Mouse (Mus musculus): ENCODE results near the gene Pomgnt1.

Gene Pomgnt1

DNA sequence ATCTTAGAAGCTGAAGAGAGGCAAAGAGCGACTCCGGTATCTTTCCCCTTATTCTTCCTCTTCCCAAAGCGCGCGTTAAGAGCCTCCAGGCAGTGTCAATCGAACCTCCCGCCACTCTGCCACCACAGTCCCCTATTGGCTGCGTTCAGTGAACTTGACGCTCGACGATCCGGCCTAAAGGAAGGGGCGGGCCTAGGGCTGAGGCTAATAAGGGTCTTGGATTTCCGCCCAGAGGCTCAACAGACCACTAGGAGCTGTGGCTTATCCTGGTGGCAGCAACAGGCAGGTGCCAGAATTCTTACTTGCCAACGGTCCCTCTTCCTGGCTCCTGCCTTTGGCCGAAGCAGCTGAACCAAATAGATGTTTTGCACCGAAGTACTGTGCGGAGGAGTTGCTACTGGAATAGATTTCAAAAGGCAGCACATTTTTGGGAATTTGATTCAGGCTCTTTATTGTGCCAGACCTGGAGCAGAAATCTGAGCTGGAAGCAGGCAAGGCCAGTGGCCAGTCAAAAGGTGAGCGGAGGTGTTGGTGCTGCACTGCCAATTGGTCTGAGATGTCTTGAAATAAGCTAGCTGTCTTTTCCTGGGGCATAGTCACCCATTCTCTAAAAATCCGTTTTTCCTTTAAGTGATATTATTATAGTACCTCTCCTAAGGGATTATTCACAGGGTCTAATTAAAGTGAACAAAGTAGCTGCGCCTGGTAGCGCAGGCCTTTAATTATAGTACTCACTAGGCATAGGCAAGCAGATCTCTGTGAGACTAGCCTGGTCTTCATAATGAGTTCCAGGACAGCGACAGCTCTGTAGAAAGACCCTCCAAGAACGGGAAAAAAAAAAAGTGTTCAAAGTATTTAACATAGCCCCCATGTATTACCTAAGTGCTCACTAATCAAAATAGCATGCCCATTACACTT, at the start of gene Pomgnt1, which contains the start of gene Rad54l:
Gene Pomgnt1 (plus strand): TSS at position 239 of the 918 bp plus-strand sequence.
Gene Rad54l (minus strand): TSS at position 89 of the 918 bp plus-strand sequence.
- DNase-seq (ENCODE audit: low read depth, low spot score) = peak; percentile 77

GRCm38 (mm10) chr4:116074145-116074675, 49.4 kb upstream of the Pomgnt1 start:
- DNase-seq (ENCODE audit: low read depth, low spot score) = no peak

GRCm38 (mm10) chr4:116074861-116075620, 48.6 kb upstream of the Pomgnt1 start, which contains the start of the genes Uqcrh and Lrrc41:
Gene Uqcrh (minus strand): TSS chr4:116075071.
Gene Lrrc41 (plus strand): TSS chr4:116075269.
- peak; percentile 98 for DNase-seq (ENCODE audit: low read depth, low spot score)

GRCm38 (mm10) chr4:116075631-116076368, 47.8 kb upstream of the Pomgnt1 start:
- DNase-seq (ENCODE audit: low read depth, low spot score) = peak; percentile 53

GRCm38 (mm10) chr4:116076369-116077231, 47.0 kb upstream of the Pomgnt1 start:
- no peak for DNase-seq (ENCODE audit: low read depth, low spot score)

GRCm38 (mm10) chr4:116077240-116078095, 46.2 kb upstream of the Pomgnt1 start:
- no peak for DNase-seq (ENCODE audit: low read depth, low spot score)

DNA sequence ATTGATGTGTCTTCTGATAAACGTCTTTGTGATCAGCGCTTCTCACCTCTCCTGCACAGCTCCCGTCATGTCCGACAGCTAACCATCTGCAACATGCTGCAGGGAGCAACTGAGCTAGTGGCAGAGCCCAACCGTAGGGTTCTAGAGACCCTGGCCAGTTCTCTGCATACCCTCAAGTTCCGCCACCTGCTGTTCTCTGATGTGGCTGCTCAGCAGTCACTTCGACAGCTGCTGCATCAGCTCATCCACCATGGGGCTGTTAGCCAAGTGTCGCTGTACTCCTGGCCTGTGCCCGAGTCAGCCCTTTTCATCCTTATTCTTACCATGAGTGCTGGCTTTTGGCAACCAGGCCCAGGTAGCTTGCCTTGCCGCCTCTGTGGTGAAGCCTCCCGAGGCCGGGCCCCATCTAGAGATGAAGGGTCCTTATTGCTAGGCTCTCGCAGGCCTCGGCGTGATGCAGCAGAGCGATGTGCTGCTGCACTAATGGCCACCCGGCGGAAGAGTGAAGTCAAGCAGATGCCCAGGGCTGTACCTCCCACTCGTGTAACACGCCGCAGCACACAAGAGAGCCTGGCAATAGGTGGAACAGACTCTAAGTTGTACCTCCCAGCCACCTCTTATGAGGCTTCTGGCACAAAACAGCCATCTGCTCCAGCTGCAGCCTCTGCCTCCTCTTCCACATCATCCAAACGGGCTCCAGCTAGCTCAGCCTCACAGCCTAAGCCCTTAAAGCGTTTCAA, 35.0 kb upstream of the Pomgnt1 start:
- no peak for DNase-seq (ENCODE audit: low read depth, low spot score)

- no peak for DNase-seq (ENCODE audit: low read depth, low spot score)
These were observed 27.3 kb upstream of the Pomgnt1 start for GRCm38 (mm10) chr4:116096291-116096690.

DNA sequence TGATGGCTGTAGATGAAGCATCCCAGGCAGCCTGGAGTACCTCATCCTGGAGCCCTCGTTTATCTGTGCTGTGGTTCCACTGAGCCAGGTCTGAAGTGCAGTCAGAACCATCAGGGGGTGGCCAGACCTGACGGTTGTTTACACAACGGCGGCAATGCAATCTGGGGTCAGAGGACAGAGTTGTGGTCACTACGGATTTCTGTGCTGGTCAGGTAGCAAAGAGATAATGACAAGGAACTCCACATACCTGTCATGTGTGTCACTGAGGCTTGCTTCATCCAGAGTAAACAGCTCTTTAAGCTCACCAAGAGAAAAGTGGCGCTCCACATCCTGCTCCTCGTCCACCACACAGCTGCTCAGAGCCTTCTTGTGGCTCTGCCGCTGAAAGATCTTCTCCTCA, 26.4 kb upstream of the Pomgnt1 start:
- DNase-seq (ENCODE audit: low read depth, low spot score) = no peak

DNA sequence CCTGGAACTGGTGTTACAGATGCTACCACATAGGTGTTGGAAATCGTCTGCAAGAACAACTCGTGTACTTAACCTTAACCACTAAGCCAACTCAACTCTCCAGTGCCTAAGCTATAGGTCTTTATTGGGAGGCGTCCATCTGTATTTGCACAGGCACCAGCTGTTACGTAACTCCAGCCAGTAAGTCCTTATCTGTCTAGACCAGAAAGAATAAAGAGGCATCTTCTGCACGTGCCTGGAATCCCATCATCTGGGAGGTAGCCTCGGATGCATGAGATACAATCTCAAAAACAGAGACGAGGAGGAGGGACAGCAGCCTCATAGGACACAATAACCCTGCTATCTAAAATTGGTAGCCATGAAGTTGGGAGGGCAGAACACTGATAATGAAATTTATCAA, 22.7 kb upstream of the Pomgnt1 start:
- no peak for DNase-seq (ENCODE audit: low read depth, low spot score)

- no peak for DNase-seq (ENCODE audit: low read depth, low spot score)
These were observed 18.4 kb upstream of the Pomgnt1 start for GRCm38 (mm10) chr4:116105278-116105677.

- no peak for DNase-seq (ENCODE audit: low read depth, low spot score)
These were observed 12.9 kb upstream of the Pomgnt1 start for GRCm38 (mm10) chr4:116110695-116111094.

DNA sequence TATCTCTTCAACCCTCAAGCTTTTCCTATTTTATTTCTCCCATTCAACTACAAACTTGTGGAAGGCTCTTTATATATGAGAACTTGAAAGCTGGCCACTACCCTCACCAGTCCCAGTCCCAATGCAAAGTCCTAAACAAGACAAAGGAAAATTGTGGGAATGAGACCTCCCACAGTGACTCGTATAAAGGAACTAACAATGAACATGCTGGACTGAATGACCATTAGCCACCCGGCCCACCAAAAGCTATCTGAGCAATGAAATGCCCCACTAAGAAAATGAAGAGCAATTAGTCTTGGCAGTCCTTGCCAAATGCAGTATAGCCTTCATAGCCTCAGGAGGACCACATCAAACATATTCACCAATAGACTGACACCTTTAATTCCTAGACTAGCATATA, 12.2 kb upstream of the Pomgnt1 start:
- no peak for DNase-seq (ENCODE audit: low read depth, low spot score)

DNA sequence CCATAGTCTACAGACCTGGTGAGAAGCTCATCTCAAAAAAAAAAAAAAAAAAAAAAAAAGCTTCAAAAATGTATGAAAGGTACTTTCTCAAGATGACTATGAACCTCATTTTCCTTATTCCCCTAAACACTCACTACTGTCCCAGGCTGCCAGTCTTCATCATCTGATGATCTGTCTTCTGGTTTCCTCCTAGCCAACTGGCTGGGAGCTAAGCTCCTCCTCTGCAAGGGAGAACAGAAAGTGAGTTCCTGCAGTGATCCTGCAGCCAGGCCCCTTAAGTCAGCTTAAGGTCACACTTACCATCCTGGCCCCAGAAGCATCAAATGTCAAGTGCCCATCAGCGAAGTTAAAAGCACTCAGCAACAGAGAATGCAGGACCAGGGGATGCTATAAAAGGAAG, 878 bp upstream of the Pomgnt1 start:
- no peak for DNase-seq (ENCODE audit: low read depth, low spot score)

- no peak for DNase-seq (ENCODE audit: low read depth, low spot score)
These were observed 2.3 kb downstream of the Pomgnt1 start for GRCm38 (mm10) chr4:116125803-116126386.

DNA sequence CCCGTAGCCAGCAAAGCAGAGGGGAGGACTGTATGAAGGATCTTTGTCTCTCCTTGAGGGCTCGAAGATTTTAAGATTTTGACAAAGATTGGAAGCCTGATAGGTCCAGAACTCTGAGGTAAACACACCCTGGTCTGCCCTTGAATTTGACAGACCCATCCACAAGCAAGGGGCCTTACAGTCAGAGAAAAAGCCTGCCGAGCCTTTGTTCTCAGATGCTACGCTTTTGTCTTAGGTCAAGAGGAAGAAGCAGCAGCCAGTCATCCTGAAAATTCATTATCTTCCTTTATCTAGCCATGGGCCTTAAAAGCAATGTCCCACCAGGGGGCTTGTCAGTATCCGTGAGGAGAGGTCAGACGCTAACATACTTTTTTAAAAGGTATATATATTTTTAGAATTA, 4.3 kb downstream of the Pomgnt1 start:
- DNase-seq (ENCODE audit: low read depth, low spot score) = no peak

GRCm38 (mm10) chr4:116133126-116133525, 9.5 kb downstream of the Pomgnt1 start:
- DNase-seq (ENCODE audit: low read depth, low spot score) = no peak

DNA sequence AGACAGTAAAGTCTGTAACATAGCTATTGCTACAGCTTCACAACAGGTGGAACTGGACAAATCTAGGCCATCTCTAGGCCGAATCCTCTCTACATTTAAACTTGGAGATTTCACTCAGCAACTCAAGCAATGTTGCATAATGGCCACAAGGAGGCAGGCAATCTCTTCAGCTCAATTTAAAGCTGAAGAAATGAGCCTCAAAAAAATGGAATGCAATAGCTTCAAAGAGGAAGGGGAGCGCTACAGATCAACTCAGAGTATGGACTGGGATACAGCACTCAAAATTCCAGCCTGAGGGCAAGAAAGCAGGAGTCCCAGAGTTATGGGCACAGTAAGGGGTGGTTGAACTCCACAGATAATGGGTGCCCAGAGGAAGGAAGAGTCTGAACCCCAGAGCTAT, 11.3 kb downstream of the Pomgnt1 start:
- no peak for DNase-seq (ENCODE audit: low read depth, low spot score)
